In the genomic region with DNA sequence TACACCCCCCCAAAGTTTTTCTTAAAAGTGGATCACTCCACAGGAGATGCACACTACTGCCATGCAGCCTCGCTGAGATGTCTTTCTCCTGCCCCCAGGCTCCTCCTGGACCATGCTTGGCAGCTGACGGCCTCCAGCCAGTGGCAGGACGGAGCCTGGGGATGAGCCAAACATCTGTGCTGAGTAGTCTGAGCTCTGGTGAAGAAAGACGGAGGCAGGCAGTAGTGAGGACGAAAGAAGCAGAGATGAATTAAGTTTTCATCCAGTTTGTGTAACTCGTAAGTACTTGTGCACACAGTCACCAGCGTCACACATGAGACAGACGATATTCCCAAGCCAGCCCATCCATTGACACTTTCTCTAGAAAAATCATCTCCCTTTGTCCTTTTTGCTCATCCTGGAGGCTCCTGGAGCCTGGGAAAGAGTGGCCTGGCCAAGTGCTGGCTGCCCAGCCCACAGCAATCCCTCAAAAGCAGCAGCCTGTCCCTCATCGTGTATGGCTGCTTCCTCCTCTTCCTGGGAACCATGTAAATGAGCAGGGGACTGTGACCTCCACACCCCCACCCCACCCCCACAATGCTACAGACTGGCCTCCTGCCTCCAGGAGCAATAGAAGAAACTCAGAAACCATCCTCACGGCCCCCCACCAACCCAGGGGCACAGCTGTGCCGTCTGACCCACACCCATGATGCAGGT, we compare ENCODE assay signal across 8 mouse cellular contexts.
DNase-seq lines count a peak whose midpoint lies in the region; ATAC-seq and TF ChIP-seq lines count a peak whose summit lies in the region.

No protein-coding gene starts in this region.

- no peak for ATAC-seq in forebrain, embryonic 16.5 days
- no peak for ATAC-seq in intestine, embryonic 15.5 days
- no peak for ATAC-seq in neural tube, embryonic 13.5 days (ENCODE audit: low read depth)
- no peak for ATAC-seq in inflammation-experienced regulatory T-cells, adult 6 months

- peaks cover 26% of the 10 kb centered on the region for H3K79me2 ChIP-seq in C2C12 (ENCODE audit: control insufficient read depth, insufficient read depth)

- H3ac ChIP-seq in C2C12 (ENCODE audit: control insufficient read depth, insufficient read length, low read depth) = peak overlapping the region; percentile 69

- peaks cover 11% of the 10 kb centered on the region for H3K79me3 ChIP-seq in C2C12 (ENCODE audit: low read depth)

- peak overlapping the region; percentile 36 for H3K4me3 ChIP-seq in C2C12 (ENCODE audit: insufficient read depth, poor library complexity, severe bottlenecking)
- peak overlapping the region; percentile 60 for H3K4me3 ChIP-seq in forebrain, embryonic 16.5 days (replicated peaks; ENCODE audit: low read length)
- peak overlapping the region; percentile 52 for H3K4me3 ChIP-seq in intestine, embryonic 15.5 days (replicated peaks)
- peak overlapping the region; percentile 55 for H3K4me3 ChIP-seq in neural tube, embryonic 13.5 days

- peak; percentile 46 to 68 for DNase-seq in adrenal gland, adult (ENCODE audit: inconsistent age in 2 of 2, low spot score in 1 of 2)
- no peak for DNase-seq in adrenal gland, adult 18-20 months (ENCODE audit: low spot score in 2 of 2)
- DNase-seq in yolk sac, embryonic 10.5 days (ENCODE audit: low spot score) = no peak

- H3K4me2 ChIP-seq in forebrain, embryonic 16.5 days (ENCODE audit: low read length) = peak overlapping the region; percentile 93
- H3K4me2 ChIP-seq in intestine, embryonic 15.5 days (replicated peaks) = peak overlapping the region; percentile 96
- peak overlapping the region; percentile 94 for H3K4me2 ChIP-seq in neural tube, embryonic 13.5 days

- WGBS in forebrain, embryonic 16.5 days = 44% methylated on average over 11 of the region's 11 CpGs
- 53% methylated on average over 11 of the region's 11 CpGs for WGBS in intestine, embryonic 15.5 days
- WGBS in neural tube, embryonic 13.5 days = 41% methylated on average over 11 of the region's 11 CpGs

- H3K27ac ChIP-seq in forebrain, embryonic 16.5 days (ENCODE audit: low read length) = no peak overlapping the region
- H3K27ac ChIP-seq in intestine, embryonic 15.5 days = peak overlapping the region; percentile 33; the same call in 1 of the 2 replicates
- H3K27ac ChIP-seq in neural tube, embryonic 13.5 days (replicated peaks) = no peak overlapping the region

- 0 out of 2 replicates have a peak overlapping the region, but pooled peaks have one; percentile 2 for H3K9ac ChIP-seq in forebrain, embryonic 16.5 days (replicated peaks; ENCODE audit: low read depth, low read length)
- peak overlapping the region; percentile 12; the same call in 1 of the 2 replicates for H3K9ac ChIP-seq in intestine, embryonic 15.5 days
- H3K9ac ChIP-seq in neural tube, embryonic 13.5 days = peak overlapping the region; percentile 74

- no peaks in the 10 kb centered on the region for H3K9me3 ChIP-seq in forebrain, embryonic 16.5 days (ENCODE audit: control insufficient read depth, low read length)
- H3K9me3 ChIP-seq in intestine, embryonic 15.5 days = no peaks in the 10 kb centered on the region
- no peaks in the 10 kb centered on the region for H3K9me3 ChIP-seq in neural tube, embryonic 13.5 days

- H3K4me1 ChIP-seq in forebrain, embryonic 16.5 days (replicated peaks; ENCODE audit: control insufficient read depth, insufficient read depth, low read length) = peaks cover 30% of the 10 kb centered on the region
- peaks cover 38% of the 10 kb centered on the region for H3K4me1 ChIP-seq in intestine, embryonic 15.5 days (replicated peaks)
- peaks cover 57% of the 10 kb centered on the region for H3K4me1 ChIP-seq in neural tube, embryonic 13.5 days (replicated peaks)

- H3K27me3 ChIP-seq in C2C12 (ENCODE audit: control insufficient read depth, insufficient read depth, insufficient read length) = no peaks in the 10 kb centered on the region
- peaks cover 11% of the 10 kb centered on the region for H3K27me3 ChIP-seq in forebrain, embryonic 16.5 days (replicated peaks; ENCODE audit: control insufficient read depth, insufficient read depth, low read length)
- no peaks in the 10 kb centered on the region; the same call in 1 of the 2 replicates for H3K27me3 ChIP-seq in intestine, embryonic 15.5 days (replicated peaks)
- H3K27me3 ChIP-seq in neural tube, embryonic 13.5 days = peaks cover 30% of the 10 kb centered on the region

- TF ChIP-seq CTCF in C2C12 (IDR thresholded peaks at IDR 0.05; ENCODE audit: control insufficient read depth, insufficient read depth, insufficient read length) = no peak

- H3K36me3 ChIP-seq in C2C12 (ENCODE audit: control insufficient read depth, insufficient read depth) = peaks cover 7% of the 10 kb centered on the region
- H3K36me3 ChIP-seq in forebrain, embryonic 16.5 days (ENCODE audit: control insufficient read depth, insufficient read depth) = no peaks in the 10 kb centered on the region
- H3K36me3 ChIP-seq in intestine, embryonic 15.5 days = no peaks in the 10 kb centered on the region
- no peaks in the 10 kb centered on the region for H3K36me3 ChIP-seq in neural tube, embryonic 13.5 days

TF ChIP-seq in C2C12, 6 proteins besides CTCF, POLR2A, EP300 and RAD21:
- TF ChIP-seq FOSL1 (IDR thresholded peaks at IDR 0.05; ENCODE audit: insufficient read depth, low read length, poor library complexity, severe bottlenecking) = no peak
- TF ChIP-seq MYOD1 (IDR thresholded peaks at IDR 0.05; ENCODE audit: control insufficient read depth, insufficient read length, low read depth) = peak; percentile 29
TF ChIP-seq in C2C12: peak in this region for 1.

Comparison
In these comparisons a context has a peak if more than half of its experiments do, and no peak if none do; other contexts are left out.
1. DNase-seq: peak in adrenal gland, adult (2 of 2); none in adrenal gland, adult 18-20 months (0 of 2) and yolk sac, embryonic 10.5 days (single experiment).
2. H3K9ac ChIP-seq: peak in every context shown above with its lines; median percentile 74 in neural tube, embryonic 13.5 days; 12 in intestine, embryonic 15.5 days; 2 in forebrain, embryonic 16.5 days.
3. Peak in every context shown above with its lines, with median percentiles within 50 percentile points of each other: H3K4me3 ChIP-seq and H3K4me2 ChIP-seq.